Mouse (Mus musculus) midbrain, postnatal 0 days (tissue): ENCODE results near the gene A430078G23Rik. TPM values are rescaled to one million over a fixed set of nuclear protein-coding genes. Genes with fewer than 3 reads are reported as not detected.
A peak's percentile ranks its signal among the peaks of the same experiment; 100 is the strongest.

Experiments used
- ATAC-seq: fragments of 200-750 bp; cut with Nextera tagmentation; 2 replicates; pipeline ENCODE4 v1.8.0; 2017; ENCODE audit warnings: moderate number of reproducible peaks, mild to moderate bottlenecking, moderate TSS enrichment, moderate library complexity; ENCODE audit not compliant: low FRiP score
- DNase-seq: peaks from one replicate; pipeline ENCODE4 v3.0.0-alpha.2; 2015; ENCODE audit warnings: low spot score
- H3K27ac ChIP-seq: fragments of 300-500 bp; sonication (generic); 2 replicates; pipeline ENCODE4 v1.5.1; 2014; ENCODE audit warnings: low read depth, mild to moderate bottlenecking, low read length, mixed read lengths
- H3K27me3 ChIP-seq: fragments of 300-500 bp; sonication (generic); 2 replicates; pipeline ENCODE4 v1.6.1; 2014; ENCODE audit warnings: low read length, control low read depth, mixed read lengths; ENCODE audit not compliant: insufficient read depth
- H3K36me3 ChIP-seq: fragments of 300-500 bp; sonication (generic); 2 replicates; pipeline ENCODE4 v1.6.1; 2014; ENCODE audit warnings: low read length, control low read depth, mixed read lengths; ENCODE audit not compliant: insufficient read depth
- H3K4me1 ChIP-seq: fragments of 300-500 bp; sonication (generic); 2 replicates; pipeline ENCODE4 v1.6.1; 2014; ENCODE audit warnings: mild to moderate bottlenecking, control low read depth, antibody characterized with exemption, low read length, mixed read lengths; ENCODE audit not compliant: insufficient read depth
- H3K4me2 ChIP-seq: fragments of 300-500 bp; sonication (generic); 2 replicates; pipeline ENCODE4 v1.6.1; 2014; ENCODE audit warnings: low read depth, mild to moderate bottlenecking, low read length, mixed read lengths; ENCODE audit not compliant: poor library complexity, severe bottlenecking
- H3K4me3 ChIP-seq: fragments of 300-500 bp; sonication (generic); 2 replicates; pipeline ENCODE4 v1.5.1; 2014; ENCODE audit warnings: low read depth, mild to moderate bottlenecking, low read length, moderate library complexity
- H3K9ac ChIP-seq: fragments of 300-500 bp; sonication (generic); replicated peaks from 2 replicates; pipeline ENCODE4 v1.6.1; 2014; ENCODE audit warnings: mild to moderate bottlenecking, low read length, moderate library complexity, mixed read lengths; ENCODE audit not compliant: poor library complexity, severe bottlenecking
- H3K9me3 ChIP-seq: fragments of 300-500 bp; sonication (generic); 2 replicates; pipeline ENCODE4 v1.6.1; 2016; ENCODE audit warnings: low read length, control low read depth
- CTCF ChIP-seq: IDR thresholded peaks from 2 replicates; pipeline ENCODE4 v1.5.1; 2016; ENCODE audit warnings: antibody characterized with exemption, mild to moderate bottlenecking
- whole genome bisulfite sequencing: fragments of 180-500 bp; shearing (Covaris S2); extraction: QIAGEN DNeasy Blood & Tissue Kit; methylation state at CpG from one replicate; pipeline ENCODE4 v1.1.7; 2014; 5-methylcytosine and 5-hydroxymethylcytosine counted together
- polyA plus RNA-seq: library from polyadenylated mRNA; unstranded; fragments of >200 nt; fragmentation: Nextera tagmentation; extraction: Ambion mirVana; gene quantifications from 2 replicates; pipeline ENCODE4 v1.2.1, GENCODE M21; 2015
- total RNA-seq: library from RNA; depleted of rRNA; stranded (reverse); fragments of >200 nt; gene quantifications from 2 replicates; pipeline ENCODE4 v1.2.3, GENCODE M21; 2014; rRNA removed

Gene A430078G23Rik
- total and polyA plus RNA-seq, 2 experiments from 2014 or later: not detected

DNA sequence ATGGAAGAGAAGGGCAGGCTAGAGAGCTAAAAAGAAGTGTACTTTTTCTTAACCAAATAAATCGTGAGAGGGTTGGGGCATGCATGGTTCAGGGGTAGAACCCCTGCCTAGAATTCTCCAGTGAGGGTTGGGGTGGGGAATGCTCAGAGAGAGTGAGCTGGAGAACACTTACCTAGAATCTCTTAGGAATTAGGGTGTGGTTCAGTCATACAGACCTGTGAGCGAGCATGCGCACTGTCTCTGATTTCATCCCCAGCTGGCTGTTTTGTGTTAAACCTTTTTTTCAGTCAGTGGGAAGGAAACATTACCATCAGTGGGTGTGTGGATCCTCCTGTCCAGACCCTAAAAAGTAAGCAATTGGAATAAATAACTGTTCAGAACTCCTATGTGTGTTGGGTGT, 73.0 kb downstream of the A430078G23Rik start:
- H3K9ac ChIP-seq: no peak overlapping the region
- TF ChIP-seq CTCF: no peak
- H3K4me2 ChIP-seq: no peak overlapping the region
- DNase-seq (no peak), ATAC-seq (no peak)
- no peak overlapping the region for H3K27ac ChIP-seq
- WGBS: 91% methylated on average over 3 of the region's 3 CpGs
- H3K4me3 ChIP-seq: no peak overlapping the region
- no peaks in the 10 kb centered on the region for H3K9me3 ChIP-seq
- no peaks in the 10 kb centered on the region for H3K27me3 ChIP-seq
- H3K4me1 ChIP-seq: no peaks in the 10 kb centered on the region
- H3K36me3 ChIP-seq: 0 out of 2 replicates have a peak, but pooled peaks cover 6% of the 10 kb centered on the region

GRCm38 (mm10) chr8:3428426-3428825, 75.2 kb downstream of the A430078G23Rik start:
- no peak for ATAC-seq
- no peaks in the 10 kb centered on the region for H3K9me3 ChIP-seq
- H3K27ac ChIP-seq: no peak overlapping the region
- H3K4me1 ChIP-seq: no peaks in the 10 kb centered on the region
- no peak for TF ChIP-seq CTCF
- no peak overlapping the region for H3K9ac ChIP-seq
- no peak for DNase-seq
- H3K4me3 ChIP-seq: no peak overlapping the region
- no peak overlapping the region for H3K4me2 ChIP-seq
- H3K36me3 ChIP-seq: peaks cover 18% of the 10 kb centered on the region
- 92% methylated on average over 2 of the region's 2 CpGs for WGBS
- no peaks in the 10 kb centered on the region for H3K27me3 ChIP-seq

- WGBS: 69% methylated on average over 2 of the region's 2 CpGs
- no peak overlapping the region for H3K9ac ChIP-seq
- H3K4me1 ChIP-seq: no peaks in the 10 kb centered on the region
- ATAC-seq (no peak), DNase-seq (no peak)
- no peaks in the 10 kb centered on the region for H3K27me3 ChIP-seq
- TF ChIP-seq CTCF: no peak
- H3K9me3 ChIP-seq: no peaks in the 10 kb centered on the region
- H3K36me3 ChIP-seq: peaks cover 26% of the 10 kb centered on the region
- no peak overlapping the region for H3K4me2 ChIP-seq
- H3K27ac ChIP-seq: no peak overlapping the region
- no peak overlapping the region for H3K4me3 ChIP-seq
Observed at GRCm38 (mm10) chr8:3429966-3430365, 76.8 kb downstream of the A430078G23Rik start.

GRCm38 (mm10) chr8:3431113-3431512, 77.9 kb downstream of the A430078G23Rik start:
- Histone ChIP-seq H3K4me3 (no peak overlapping the region), H3K4me2 (no peak overlapping the region), H3K4me1 (no peaks in the 10 kb centered on the region), H3K36me3 (peaks cover 32% of the 10 kb centered on the region), H3K27me3 (no peaks in the 10 kb centered on the region), H3K27ac (no peak overlapping the region), H3K9me3 (no peaks in the 10 kb centered on the region), H3K9ac (no peak overlapping the region)
- 92% methylated on average over 3 of the region's 3 CpGs for WGBS
- no peak for ATAC-seq
- TF ChIP-seq CTCF: no peak
- DNase-seq: no peak

DNA sequence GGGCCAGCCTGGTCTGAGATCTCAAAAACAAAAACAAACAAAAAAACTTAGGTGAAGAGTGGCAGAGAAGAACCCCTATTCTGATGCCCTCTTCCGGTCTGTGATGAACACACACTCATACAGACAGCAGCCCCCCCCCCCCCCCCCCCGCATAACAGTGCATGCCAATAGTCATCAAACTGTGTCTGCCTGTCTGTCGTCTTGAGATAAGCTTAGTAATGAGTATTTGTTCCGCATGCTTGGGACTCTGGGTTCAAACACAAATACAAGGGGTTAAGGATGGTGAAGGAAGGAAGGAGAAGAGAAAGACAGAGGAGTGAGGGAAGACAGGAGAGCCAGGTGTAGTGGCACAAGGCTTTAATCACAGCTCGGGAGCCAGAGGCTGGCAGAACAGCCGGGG, 83.3 kb downstream of the A430078G23Rik start:
- no peaks in the 10 kb centered on the region for H3K9me3 ChIP-seq
- ATAC-seq (no peak), DNase-seq (no peak)
- peaks cover 64% of the 10 kb centered on the region for H3K36me3 ChIP-seq
- H3K4me1 ChIP-seq: no peaks in the 10 kb centered on the region
- H3K4me2 ChIP-seq: no peak overlapping the region
- no peak for TF ChIP-seq CTCF
- no peak overlapping the region for H3K27ac ChIP-seq
- no peaks in the 10 kb centered on the region for H3K27me3 ChIP-seq
- no peak overlapping the region for H3K4me3 ChIP-seq
- WGBS: 81% methylated on average over 6 of the region's 6 CpGs
- H3K9ac ChIP-seq: no peak overlapping the region

GRCm38 (mm10) chr8:3439510-3439909, 86.3 kb downstream of the A430078G23Rik start:
- H3K9me3 ChIP-seq: no peaks in the 10 kb centered on the region
- no peak overlapping the region for H3K27ac ChIP-seq
- peaks cover 53% of the 10 kb centered on the region for H3K36me3 ChIP-seq
- H3K4me3 ChIP-seq: no peak overlapping the region
- WGBS: 79% methylated on average over 12 of the region's 12 CpGs
- no peak overlapping the region for H3K9ac ChIP-seq
- no peaks in the 10 kb centered on the region for H3K27me3 ChIP-seq
- TF ChIP-seq CTCF: peak; percentile 37
- DNase-seq (no peak), ATAC-seq (no peak)
- no peak overlapping the region for H3K4me2 ChIP-seq
- H3K4me1 ChIP-seq: no peaks in the 10 kb centered on the region

Other genes with a start within 250 kb of the A430078G23Rik start
- 40.3 and 44.5 TPM in 2 replicates for gene Insr, start 73.8 kb upstream of the A430078G23Rik start, total RNA-seq
- 30.0 and 32.9 TPM in 2 replicates for gene Insr, start 73.8 kb upstream of the A430078G23Rik start, polyA plus RNA-seq
- 34.3 and 46.0 TPM in 2 replicates for gene Arhgef18, start 39.6 kb downstream of the A430078G23Rik start, total RNA-seq
- 6.8 and 7.2 TPM in 2 replicates for gene Arhgef18, start 39.6 kb downstream of the A430078G23Rik start, polyA plus RNA-seq
- 1.8 and 2.2 TPM in 2 replicates for gene Pex11g, start 114.3 kb downstream of the A430078G23Rik start, total RNA-seq
- gene Pex11g, start 114.3 kb downstream of the A430078G23Rik start, polyA plus RNA-seq: 3.1 and 3.6 TPM in 2 replicates
- 0.47 and 0.55 TPM in 2 replicates for gene Tex45, start 117.4 kb downstream of the A430078G23Rik start, total RNA-seq
- 0.64 and 0.68 TPM in 2 replicates for gene Tex45, start 117.4 kb downstream of the A430078G23Rik start, polyA plus RNA-seq
- gene Zfp358, start 139.7 kb downstream of the A430078G23Rik start, total RNA-seq: 85.5 and 106 TPM in 2 replicates
- gene Zfp358, start 139.7 kb downstream of the A430078G23Rik start, polyA plus RNA-seq: 57.1 and 58.3 TPM in 2 replicates
- 93.8 and 116 TPM in 2 replicates for gene Mcoln1, start 147.0 kb downstream of the A430078G23Rik start, total RNA-seq
- gene Mcoln1, start 147.0 kb downstream of the A430078G23Rik start, polyA plus RNA-seq: 108 and 117 TPM in 2 replicates
- gene Pnpla6, start 162.0 kb downstream of the A430078G23Rik start, total RNA-seq: 57.0 and 57.5 TPM in 2 replicates
- 35.5 and 36.8 TPM in 2 replicates for gene Pnpla6, start 162.0 kb downstream of the A430078G23Rik start, polyA plus RNA-seq
- gene C330021F23Rik, start 214.6 kb downstream of the A430078G23Rik start, total RNA-seq: not detected in 2 replicates
- gene C330021F23Rik, start 214.6 kb downstream of the A430078G23Rik start, polyA plus RNA-seq: 0.17 TPM in 1 of 2 replicates, not detected in the other
- gene Camsap3, start 233.9 kb downstream of the A430078G23Rik start, total RNA-seq: 115 and 149 TPM in 2 replicates
- 44.9 and 46.2 TPM in 2 replicates for gene Camsap3, start 233.9 kb downstream of the A430078G23Rik start, polyA plus RNA-seq